In genomic region chr7:46720460-46720859, GRCm38 (mm10) we compare ENCODE assay signal across 22 mouse cellular contexts. TPM values are rescaled to one million over a fixed set of nuclear protein-coding genes. Genes with fewer than 3 reads are reported as not detected.
DNase-seq lines count a peak whose midpoint lies in the region; ATAC-seq and TF ChIP-seq lines count a peak whose summit lies in the region.
"Had no signal": no experiment of that assay in that cellular context is flagged by ENCODE, and none has a peak within 500 bp of the region (broad histone marks: within the 10 kb centered on the region; RNA-seq: fewer than 3 reads in every experiment).

No protein-coding gene starts in this region.

- H3K9me3 ChIP-seq in hindbrain, postnatal 0 days (ENCODE audit: low read length): no peaks in the 10 kb centered on the region
- H3K9me3 ChIP-seq in hindbrain, embryonic 11.5 days (ENCODE audit: control insufficient read depth, low read length): no peaks in the 10 kb centered on the region
- no peaks in the 10 kb centered on the region for H3K9me3 ChIP-seq in midbrain, postnatal 0 days (ENCODE audit: low read length)
- H3K9me3 ChIP-seq in midbrain, embryonic 10.5 days (replicated peaks): no peaks in the 10 kb centered on the region
- H3K9me3 ChIP-seq in heart, embryonic 11.5 days (replicated peaks; ENCODE audit: control insufficient read depth, low read length): no peaks in the 10 kb centered on the region
- H3K9me3 ChIP-seq: embryonic facial prominence, embryonic 10.5 days; heart, embryonic 13.5 days; hindbrain, embryonic 10.5 days; intestine, embryonic 15.5 days; megakaryocyte, embryonic 14.5 days; neural tube, embryonic 15.5 days had no signal

- no peak overlapping the region for H3K4me3 ChIP-seq in hindbrain, postnatal 0 days (ENCODE audit: low read length)
- no peak overlapping the region for H3K4me3 ChIP-seq in hindbrain, embryonic 11.5 days (ENCODE audit: low read depth, low read length)
- H3K4me3 ChIP-seq in midbrain, postnatal 0 days (ENCODE audit: low read depth, low read length): no peak overlapping the region
- no peak overlapping the region for H3K4me3 ChIP-seq in midbrain, embryonic 10.5 days
- H3K4me3 ChIP-seq in heart, embryonic 11.5 days (ENCODE audit: low read depth, low read length): no peak overlapping the region
- H3K4me3 ChIP-seq: embryonic facial prominence, embryonic 10.5 days; heart, embryonic 13.5 days; hindbrain, embryonic 10.5 days; intestine, embryonic 15.5 days; megakaryocyte, embryonic 14.5 days; neural tube, embryonic 15.5 days had no signal

- no peaks in the 10 kb centered on the region for H3K27me3 ChIP-seq in hindbrain, postnatal 0 days (ENCODE audit: insufficient read depth, low read length)
- no peaks in the 10 kb centered on the region for H3K27me3 ChIP-seq in hindbrain, embryonic 11.5 days (ENCODE audit: control insufficient read depth, insufficient read depth, low read length)
- peaks cover 6% of the 10 kb centered on the region; the same call in 1 of the 2 replicates for H3K27me3 ChIP-seq in midbrain, postnatal 0 days (ENCODE audit: insufficient read depth, low read length)
- H3K27me3 ChIP-seq in midbrain, embryonic 10.5 days (ENCODE audit: low read depth, poor library complexity, severe bottlenecking): 0 out of 2 replicates have a peak, but pooled peaks cover 7% of the 10 kb centered on the region
- H3K27me3 ChIP-seq in heart, embryonic 11.5 days (ENCODE audit: control insufficient read depth, insufficient read depth, low read length): peaks cover 6% of the 10 kb centered on the region; the same call in 1 of the 2 replicates
- H3K27me3 ChIP-seq: intestine, embryonic 15.5 days; neural tube, embryonic 15.5 days had no signal

- peak; percentile 50 for DNase-seq in hindbrain, postnatal 0 days (ENCODE audit: low spot score)
- no peak for DNase-seq in hindbrain, embryonic 11.5 days (ENCODE audit: low spot score)
- peak; percentile 42 for DNase-seq in midbrain, postnatal 0 days (ENCODE audit: low spot score)
- no peak for DNase-seq in midbrain, embryonic 10.5 days (ENCODE audit: low spot score)
- DNase-seq in cerebellum, adult 8-10 months: peak; percentile 43
- no peak for DNase-seq in layer of hippocampus, postnatal 25 days (ENCODE audit: extremely low spot score in 1 of 2, low spot score in 1 of 2)
- DNase-seq: adrenal gland, adult 8-10 months; gastrocnemius, postnatal 25 days; kidney, postnatal 25 days; layer of hippocampus, postnatal 36 days; spleen, adult 18-20 months; thymus, postnatal 14 days had no signal

- no peaks in the 10 kb centered on the region for H3K36me3 ChIP-seq in hindbrain, postnatal 0 days (ENCODE audit: insufficient read depth, low read length)
- no peaks in the 10 kb centered on the region for H3K36me3 ChIP-seq in hindbrain, embryonic 11.5 days (ENCODE audit: control insufficient read depth, insufficient read depth, low read length)
- H3K36me3 ChIP-seq in midbrain, postnatal 0 days (ENCODE audit: insufficient read depth, low read length): no peaks in the 10 kb centered on the region
- no peaks in the 10 kb centered on the region for H3K36me3 ChIP-seq in midbrain, embryonic 10.5 days
- no peaks in the 10 kb centered on the region for H3K36me3 ChIP-seq in heart, embryonic 11.5 days (ENCODE audit: control insufficient read depth, insufficient read depth, low read length)
- H3K36me3 ChIP-seq: embryonic facial prominence, embryonic 10.5 days; heart, embryonic 13.5 days; hindbrain, embryonic 10.5 days; intestine, embryonic 15.5 days; neural tube, embryonic 15.5 days had no signal

- H3K4me2 ChIP-seq in hindbrain, postnatal 0 days (ENCODE audit: low read depth, low read length): no peak overlapping the region
- H3K4me2 ChIP-seq in hindbrain, embryonic 11.5 days (replicated peaks; ENCODE audit: low read depth, low read length): no peak overlapping the region
- H3K4me2 ChIP-seq in midbrain, postnatal 0 days (ENCODE audit: low read depth, low read length, poor library complexity, severe bottlenecking): no peak overlapping the region
- no peak overlapping the region for H3K4me2 ChIP-seq in heart, embryonic 11.5 days
- H3K4me2 ChIP-seq: heart, embryonic 13.5 days; intestine, embryonic 15.5 days; neural tube, embryonic 15.5 days had no signal

- 59% methylated on average over 9 of the region's 9 CpGs for WGBS in hindbrain, postnatal 0 days
- WGBS in hindbrain, embryonic 11.5 days: 77% methylated on average over 9 of the region's 9 CpGs
- WGBS in midbrain, postnatal 0 days: 76% methylated on average over 9 of the region's 9 CpGs
- WGBS in midbrain, embryonic 10.5 days: 81% methylated on average over 9 of the region's 9 CpGs
- 69% methylated on average over 9 of the region's 9 CpGs for WGBS in heart, embryonic 11.5 days (ENCODE audit: insufficient replicate concordance)

- no peak overlapping the region for H3K9ac ChIP-seq in hindbrain, postnatal 0 days (replicated peaks; ENCODE audit: low read length)
- no peak overlapping the region for H3K9ac ChIP-seq in hindbrain, embryonic 11.5 days (ENCODE audit: low read depth, low read length)
- H3K9ac ChIP-seq in midbrain, postnatal 0 days (replicated peaks; ENCODE audit: low read length, poor library complexity, severe bottlenecking): no peak overlapping the region
- no peak overlapping the region for H3K9ac ChIP-seq in heart, embryonic 11.5 days (ENCODE audit: low read depth, low read length)
- H3K9ac ChIP-seq: heart, embryonic 13.5 days; intestine, embryonic 15.5 days; neural tube, embryonic 15.5 days had no signal

- H3K27ac ChIP-seq in hindbrain, postnatal 0 days: no peak overlapping the region
- H3K27ac ChIP-seq in hindbrain, embryonic 11.5 days (ENCODE audit: low read depth, low read length): no peak overlapping the region
- H3K27ac ChIP-seq in midbrain, postnatal 0 days (ENCODE audit: low read depth, low read length): no peak overlapping the region
- no peak overlapping the region for H3K27ac ChIP-seq in midbrain, embryonic 10.5 days (replicated peaks)
- no peak overlapping the region for H3K27ac ChIP-seq in heart, embryonic 11.5 days (ENCODE audit: low read depth, low read length)
- H3K27ac ChIP-seq: embryonic facial prominence, embryonic 10.5 days; heart, embryonic 13.5 days; hindbrain, embryonic 10.5 days; intestine, embryonic 15.5 days; neural tube, embryonic 15.5 days had no signal

- TF ChIP-seq CTCF in hindbrain, postnatal 0 days (IDR thresholded peaks at IDR 0.05; ENCODE audit: low read depth): no peak
- no peak for TF ChIP-seq CTCF in midbrain, postnatal 0 days (IDR thresholded peaks at IDR 0.05)

- ATAC-seq in hindbrain, postnatal 0 days: peak; percentile 39; the same call in 1 of the 2 replicates
- no peak for ATAC-seq in hindbrain, embryonic 11.5 days (ENCODE audit: low FRiP score)
- ATAC-seq in midbrain, postnatal 0 days (ENCODE audit: low FRiP score): no peak
- no peak for ATAC-seq in heart, embryonic 11.5 days (replicated peaks; ENCODE audit: insufficient number of reproducible peaks, low FRiP score, low TSS enrichment)
- ATAC-seq: intestine, embryonic 15.5 days had no signal

- H3K4me1 ChIP-seq in hindbrain, postnatal 0 days (ENCODE audit: insufficient read depth, low read length): peaks cover 8% of the 10 kb centered on the region; the same call in 1 of the 2 replicates
- H3K4me1 ChIP-seq in hindbrain, embryonic 11.5 days (replicated peaks; ENCODE audit: control insufficient read depth, insufficient read depth, low read length): no peaks in the 10 kb centered on the region
- no peaks in the 10 kb centered on the region for H3K4me1 ChIP-seq in midbrain, postnatal 0 days (ENCODE audit: insufficient read depth, low read length)
- no peaks in the 10 kb centered on the region for H3K4me1 ChIP-seq in midbrain, embryonic 10.5 days
- no peaks in the 10 kb centered on the region for H3K4me1 ChIP-seq in heart, embryonic 11.5 days (ENCODE audit: control insufficient read depth, insufficient read depth, low read length)
- H3K4me1 ChIP-seq: embryonic facial prominence, embryonic 10.5 days; heart, embryonic 13.5 days; hindbrain, embryonic 10.5 days; intestine, embryonic 15.5 days; neural tube, embryonic 15.5 days had no signal

RNA-seq across cellular contexts. Expression of gene Saa3, which starts 5.0 kb away (rescaled TPM):
- 0.54 TPM in 1 of 2 replicates, not detected in the other for total RNA-seq in hindbrain, postnatal 0 days (2014; rRNA removed)
- polyA plus RNA-seq in hindbrain, postnatal 0 days (2015; fragmentation: Nextera tagmentation; extraction: Ambion mirVana): 0.36 and 0.43 TPM in 2 replicates
- polyA plus RNA-seq in hindbrain, embryonic 11.5 days (2014; fragmentation: Nextera tagmentation; extraction: Ambion mirVana): 0.07 and 0.20 TPM in 2 replicates
- total RNA-seq in midbrain, postnatal 0 days (2014; rRNA removed): not detected in 2 replicates
- polyA plus RNA-seq in midbrain, postnatal 0 days (2015; fragmentation: Nextera tagmentation; extraction: Ambion mirVana): 0.30 TPM in 1 of 2 replicates, not detected in the other
- polyA plus RNA-seq in midbrain, embryonic 10.5 days (2016; fragmentation: Nextera tagmentation; extraction: Ambion mirVana): not detected in 2 replicates
- not detected in 2 replicates for polyA plus RNA-seq in heart, embryonic 11.5 days (2014; fragmentation: Nextera tagmentation; extraction: Ambion mirVana)
- not detected for total RNA-seq in layer of hippocampus, postnatal 25 days (2021)
- total RNA-seq: gastrocnemius, postnatal 25 days; layer of hippocampus, postnatal 36 days; monocyte, adult 5-6 weeks had no signal
- polyA plus RNA-seq: embryonic facial prominence, embryonic 10.5 days; heart, embryonic 13.5 days; hindbrain, embryonic 10.5 days had no signal

RNA-seq across cellular contexts. Expression of gene Saal1, which starts 10.0 kb away (rescaled TPM):
- total RNA-seq in hindbrain, postnatal 0 days (2014; rRNA removed): 12.2 and 14.4 TPM in 2 replicates
- polyA plus RNA-seq in hindbrain, postnatal 0 days (2015; fragmentation: Nextera tagmentation; extraction: Ambion mirVana): 13.0 and 13.4 TPM in 2 replicates
- polyA plus RNA-seq in hindbrain, embryonic 11.5 days (2014; fragmentation: Nextera tagmentation; extraction: Ambion mirVana): 41.4 and 44.9 TPM in 2 replicates
- total RNA-seq in midbrain, postnatal 0 days (2014; rRNA removed): 12.1 and 13.6 TPM in 2 replicates
- polyA plus RNA-seq in midbrain, postnatal 0 days (2015; fragmentation: Nextera tagmentation; extraction: Ambion mirVana): 10.2 and 10.6 TPM in 2 replicates
- 41.7 and 46.6 TPM in 2 replicates for polyA plus RNA-seq in midbrain, embryonic 10.5 days (2016; fragmentation: Nextera tagmentation; extraction: Ambion mirVana)
- 17.8 and 18.9 TPM in 2 replicates for polyA plus RNA-seq in heart, embryonic 11.5 days (2014; fragmentation: Nextera tagmentation; extraction: Ambion mirVana)
- total RNA-seq in layer of hippocampus, postnatal 25 days (2021): 10 to 100 TPM in 1 of 2 experiments, 1 to 10 TPM in 1; 9.5 to 10.6 TPM

RNA-seq across cellular contexts. Expression of gene Saa4, which starts 11.9 kb away (rescaled TPM):
- total RNA-seq in hindbrain, postnatal 0 days (2014; rRNA removed): not detected in 2 replicates
- polyA plus RNA-seq in hindbrain, postnatal 0 days (2015; fragmentation: Nextera tagmentation; extraction: Ambion mirVana): not detected in 2 replicates
- not detected in 2 replicates for polyA plus RNA-seq in hindbrain, embryonic 11.5 days (2014; fragmentation: Nextera tagmentation; extraction: Ambion mirVana)
- total RNA-seq in midbrain, postnatal 0 days (2014; rRNA removed): not detected in 2 replicates
- polyA plus RNA-seq in midbrain, postnatal 0 days (2015; fragmentation: Nextera tagmentation; extraction: Ambion mirVana): not detected in 2 replicates
- polyA plus RNA-seq in midbrain, embryonic 10.5 days (2016; fragmentation: Nextera tagmentation; extraction: Ambion mirVana): not detected in 2 replicates
- 0.19 TPM in 1 of 2 replicates, not detected in the other for polyA plus RNA-seq in heart, embryonic 11.5 days (2014; fragmentation: Nextera tagmentation; extraction: Ambion mirVana)
- total RNA-seq in layer of hippocampus, postnatal 25 days (2021): not detected
- total RNA-seq: adrenal gland, adult 8-10 months; gastrocnemius, postnatal 25 days; layer of hippocampus, postnatal 36 days; monocyte, adult 5-6 weeks had no signal
- polyA plus RNA-seq: embryonic facial prominence, embryonic 10.5 days; heart, embryonic 13.5 days; hindbrain, embryonic 10.5 days; limb, embryonic 14.5 days; neural tube, embryonic 15.5 days had no signal

RNA-seq across cellular contexts. Expression of gene Saa1, which starts 22.3 kb away (rescaled TPM):
- total RNA-seq in hindbrain, postnatal 0 days (2014; rRNA removed): not detected in 2 replicates
- 0.32 and 0.43 TPM in 2 replicates for polyA plus RNA-seq in hindbrain, postnatal 0 days (2015; fragmentation: Nextera tagmentation; extraction: Ambion mirVana)
- not detected in 2 replicates for polyA plus RNA-seq in hindbrain, embryonic 11.5 days (2014; fragmentation: Nextera tagmentation; extraction: Ambion mirVana)
- total RNA-seq in midbrain, postnatal 0 days (2014; rRNA removed): not detected in 2 replicates
- 0.28 and 0.50 TPM in 2 replicates for polyA plus RNA-seq in midbrain, postnatal 0 days (2015; fragmentation: Nextera tagmentation; extraction: Ambion mirVana)
- polyA plus RNA-seq in midbrain, embryonic 10.5 days (2016; fragmentation: Nextera tagmentation; extraction: Ambion mirVana): 0.21 TPM in 1 of 2 replicates, not detected in the other
- polyA plus RNA-seq in heart, embryonic 11.5 days (2014; fragmentation: Nextera tagmentation; extraction: Ambion mirVana): 0.47 TPM in 1 of 2 replicates, not detected in the other
- total RNA-seq in layer of hippocampus, postnatal 25 days (2021): not detected
- total RNA-seq: adrenal gland, adult 8-10 months; gastrocnemius, postnatal 25 days; layer of hippocampus, postnatal 36 days; monocyte, adult 5-6 weeks had no signal
- polyA plus RNA-seq: heart, embryonic 13.5 days had no signal

RNA-seq across cellular contexts. Expression of gene Saa2, which starts 31.1 kb away (rescaled TPM):
- 0.05 TPM in 1 of 2 replicates, not detected in the other for total RNA-seq in hindbrain, postnatal 0 days (2014; rRNA removed)
- 0.39 and 1.1 TPM in 2 replicates for polyA plus RNA-seq in hindbrain, postnatal 0 days (2015; fragmentation: Nextera tagmentation; extraction: Ambion mirVana)
- 0.31 and 0.43 TPM in 2 replicates for polyA plus RNA-seq in hindbrain, embryonic 11.5 days (2014; fragmentation: Nextera tagmentation; extraction: Ambion mirVana)
- total RNA-seq in midbrain, postnatal 0 days (2014; rRNA removed): not detected in 2 replicates
- not detected in 2 replicates for polyA plus RNA-seq in midbrain, postnatal 0 days (2015; fragmentation: Nextera tagmentation; extraction: Ambion mirVana)
- 0.19 TPM in 1 of 2 replicates, not detected in the other for polyA plus RNA-seq in midbrain, embryonic 10.5 days (2016; fragmentation: Nextera tagmentation; extraction: Ambion mirVana)
- polyA plus RNA-seq in heart, embryonic 11.5 days (2014; fragmentation: Nextera tagmentation; extraction: Ambion mirVana): 1.1 TPM in 1 of 2 replicates, not detected in the other
- not detected for total RNA-seq in layer of hippocampus, postnatal 25 days (2021)
- total RNA-seq: adrenal gland, adult 8-10 months; gastrocnemius, postnatal 25 days; layer of hippocampus, postnatal 36 days; monocyte, adult 5-6 weeks had no signal
- polyA plus RNA-seq: heart, embryonic 13.5 days; intestine, embryonic 15.5 days; neural tube, embryonic 15.5 days; stomach, embryonic 16.5 days had no signal

Comparison
In these comparisons a context has a peak if more than half of its experiments do, and no peak if none do; other contexts are left out.
1. DNase-seq: peak in hindbrain, postnatal 0 days (single experiment), midbrain, postnatal 0 days (single experiment) and cerebellum, adult 8-10 months (single experiment); none in hindbrain, embryonic 11.5 days (single experiment), midbrain, embryonic 10.5 days (single experiment) and layer of hippocampus, postnatal 25 days (0 of 2).